Comparison of ENCODE assay signal across 11 mouse cellular contexts in genomic region chr7:132726106-132726861, GRCm38 (mm10).
DNase-seq lines count a peak whose midpoint lies in the region; ATAC-seq and TF ChIP-seq lines count a peak whose summit lies in the region.
"Had no signal": no experiment of that assay in that cellular context is flagged by ENCODE, and none has a peak within 500 bp of the region (broad histone marks: within the 10 kb centered on the region; RNA-seq: fewer than 3 reads in every experiment).

No protein-coding gene starts in this region.

- H3K4me3 ChIP-seq in intestine, embryonic 16.5 days (ENCODE audit: low read length) = no peak overlapping the region
- no peak overlapping the region for H3K4me3 ChIP-seq in intestine, postnatal 0 days (ENCODE audit: low read depth, low read length)
- H3K4me3 ChIP-seq in liver, embryonic 13.5 days (replicated peaks) = no peak overlapping the region
- H3K4me3 ChIP-seq: hindbrain, embryonic 15.5 days had no signal

- in situ Hi-C loops in Patski (cut with MboI; ENCODE audit: low pct_unique_long_range_greater_than_20kb) = no loop called here

- no peaks in the 10 kb centered on the region for H3K36me3 ChIP-seq in intestine, embryonic 16.5 days (ENCODE audit: control insufficient read depth, insufficient read depth, low read length)
- H3K36me3 ChIP-seq in intestine, postnatal 0 days (ENCODE audit: control insufficient read depth, insufficient read depth) = peaks cover 14% of the 10 kb centered on the region; the same call in 1 of the 2 replicates
- H3K36me3 ChIP-seq in liver, embryonic 13.5 days = peaks cover 70% of the 10 kb centered on the region
- H3K36me3 ChIP-seq: hindbrain, embryonic 15.5 days had no signal

- ATAC-seq in intestine, embryonic 16.5 days = no peak
- no peak for ATAC-seq in intestine, postnatal 0 days
- peak; percentile 27 for ATAC-seq in Patski
- no peak for ATAC-seq in liver, embryonic 13.5 days (ENCODE audit: low read depth)

- CTCF ChIA-PET in Patski (lab: Charles Lee) = interaction anchor here (1.0 to 1.4 kb wide), 3 partner anchors 9 to 85 kb away, joined by 3 to 4 read pairs (median 3); no protein-coding TSS in a partner anchor

- POLR2A ChIA-PET in Patski (lab: Charles Lee) = interaction anchor here (0.6 to 0.8 kb wide), 2 partner anchors 89 to 122 kb away, joined by 3 to 7 read pairs; no protein-coding TSS in a partner anchor

- H3K4me2 ChIP-seq in intestine, embryonic 16.5 days (ENCODE audit: low read depth, low read length) = no peak overlapping the region
- H3K4me2 ChIP-seq in intestine, postnatal 0 days (replicated peaks; ENCODE audit: low read depth) = no peak overlapping the region
- no peak overlapping the region for H3K4me2 ChIP-seq in liver, embryonic 13.5 days
- H3K4me2 ChIP-seq: hindbrain, embryonic 15.5 days had no signal

- TF ChIP-seq CTCF in intestine, postnatal 0 days (IDR thresholded peaks at IDR 0.05; ENCODE audit: low read depth) = no peak
- no peak for TF ChIP-seq CTCF in Patski (IDR thresholded peaks at IDR 0.05)

- peak; percentile 66 for DNase-seq in 416B (ENCODE audit: low read depth)
- no peak for DNase-seq in Patski (ENCODE audit: low read depth, low spot score)
- DNase-seq in liver, embryonic 13.5 days = no peak
- DNase-seq in urinary bladder, postnatal 14 days (ENCODE audit: low spot score) = no peak
- DNase-seq in urinary bladder, adult 2 months (ENCODE audit: low spot score) = no peak
- DNase-seq in testis, postnatal 10 days (ENCODE audit: low spot score) = no peak
- DNase-seq: adrenal gland, postnatal 25 days; midbrain, embryonic 14.5 days had no signal

- no peaks in the 10 kb centered on the region for H3K27me3 ChIP-seq in intestine, embryonic 16.5 days (replicated peaks; ENCODE audit: control insufficient read depth, insufficient read depth, low read length)
- no peaks in the 10 kb centered on the region for H3K27me3 ChIP-seq in intestine, postnatal 0 days (replicated peaks; ENCODE audit: control insufficient read depth, insufficient read depth, low read length)
- H3K27me3 ChIP-seq in Patski = no peaks in the 10 kb centered on the region
- no peaks in the 10 kb centered on the region for H3K27me3 ChIP-seq in liver, embryonic 13.5 days
- H3K27me3 ChIP-seq: hindbrain, embryonic 15.5 days had no signal

- no peaks in the 10 kb centered on the region for H3K9me3 ChIP-seq in intestine, embryonic 16.5 days (ENCODE audit: control insufficient read depth, low read length)
- H3K9me3 ChIP-seq in intestine, postnatal 0 days (ENCODE audit: control insufficient read depth) = no peaks in the 10 kb centered on the region
- no peaks in the 10 kb centered on the region for H3K9me3 ChIP-seq in liver, embryonic 13.5 days (replicated peaks)
- H3K9me3 ChIP-seq: hindbrain, embryonic 15.5 days had no signal

- 60% methylated on average over 13 of the region's 13 CpGs for WGBS in intestine, embryonic 16.5 days
- WGBS in intestine, postnatal 0 days = 70% methylated on average over 13 of the region's 13 CpGs
- WGBS in liver, embryonic 13.5 days (ENCODE audit: insufficient replicate concordance) = 82% methylated on average over 13 of the region's 13 CpGs

- H3K27ac ChIP-seq in intestine, embryonic 16.5 days (ENCODE audit: low read length) = peak overlapping the region; percentile 16; the same call in 1 of the 2 replicates
- H3K27ac ChIP-seq in intestine, postnatal 0 days (ENCODE audit: low read depth, low read length) = no peak overlapping the region
- peak overlapping the region; percentile 34 for H3K27ac ChIP-seq in liver, embryonic 13.5 days
- H3K27ac ChIP-seq: hindbrain, embryonic 15.5 days had no signal

- no peak overlapping the region for H3K9ac ChIP-seq in intestine, embryonic 16.5 days (ENCODE audit: low read depth, low read length)
- no peak overlapping the region for H3K9ac ChIP-seq in intestine, postnatal 0 days (ENCODE audit: low read depth, low read length)
- no peak overlapping the region for H3K9ac ChIP-seq in liver, embryonic 13.5 days
- H3K9ac ChIP-seq: hindbrain, embryonic 15.5 days had no signal

- H3K4me1 ChIP-seq in intestine, embryonic 16.5 days (ENCODE audit: control insufficient read depth, insufficient read depth, low read length) = peaks cover 8% of the 10 kb centered on the region
- H3K4me1 ChIP-seq in intestine, postnatal 0 days (replicated peaks; ENCODE audit: control insufficient read depth, insufficient read depth, low read length) = 0 out of 2 replicates have a peak, but pooled peaks cover 4% of the 10 kb centered on the region
- peaks cover 71% of the 10 kb centered on the region for H3K4me1 ChIP-seq in liver, embryonic 13.5 days (replicated peaks)
